Mouse (Mus musculus): Measurements from ENCODE around the gene Arhgef7.

GRCm38 (mm10) chr8:11785121-11785520 lies 57.6 kb downstream of the Arhgef7 start:
- no peak for TF ChIP-seq CTCF (IDR thresholded peaks at IDR 0.05; ENCODE audit: control insufficient read depth, insufficient read depth, insufficient replicate concordance, low read depth, low read length)
- no peak for TF ChIP-seq POLR2A (IDR thresholded peaks at IDR 0.05; ENCODE audit: control insufficient read depth, low read depth, low read length)
